Mouse (Mus musculus) lung, postnatal 0 days (tissue): ENCODE data around the gene Anp32b.

ENCODE experiments used
- CTCF ChIP-seq: IDR thresholded peaks from 2 replicates; pipeline ENCODE4 v1.5.1; 2016; ENCODE audit warnings: antibody characterized with exemption, mild to moderate bottlenecking
- EP300 ChIP-seq: IDR thresholded peaks from 2 replicates; pipeline ENCODE4 v1.6.1; 2016; ENCODE audit warnings: antibody characterized with exemption, mild to moderate bottlenecking, control low read depth

DNA sequence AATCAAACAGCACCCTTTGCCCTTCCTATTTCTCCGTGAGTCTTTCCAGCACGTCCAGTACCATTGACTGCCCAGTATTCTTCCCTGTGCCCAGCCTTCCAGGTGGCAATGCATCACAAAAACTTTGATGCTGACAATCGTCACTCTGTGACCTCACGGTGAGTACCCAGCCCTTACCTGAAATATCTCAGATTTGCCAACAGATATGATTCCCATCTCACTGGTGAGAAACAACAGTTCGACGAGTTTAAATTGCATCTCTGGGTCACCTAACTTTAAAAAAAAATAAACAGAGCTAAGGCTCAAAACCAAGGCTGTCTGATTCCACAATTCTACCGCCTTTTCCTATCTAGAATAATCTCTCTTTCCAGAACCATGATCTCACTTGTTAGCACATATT is 37.3 kb upstream of the Anp32b start, which contains the start of gene Hemgn:
- TF ChIP-seq CTCF (no peak), EP300 (no peak)
